Mouse (Mus musculus) stomach, postnatal 0 days (tissue): ENCODE measurements around the gene Fhl3. TPM values are rescaled to one million over a fixed set of nuclear protein-coding genes. Genes with fewer than 3 reads are reported as not detected.

Source experiments
- ATAC-seq: fragments of 200-750 bp; cut with Nextera tagmentation; 2 replicates; pipeline ENCODE4 v1.8.0; 2017; ENCODE audit not compliant: low FRiP score, low TSS enrichment
- DNase-seq: peaks from one replicate; pipeline ENCODE4 v3.0.0-alpha.2; 2016; ENCODE audit warnings: low spot score
- H3K27ac ChIP-seq: fragments of 300-500 bp; sonication (generic); replicated peaks from 2 replicates; pipeline ENCODE4 v1.5.1; 2014; ENCODE audit warnings: mild to moderate bottlenecking, control low read depth
- H3K27me3 ChIP-seq: fragments of 300-500 bp; sonication (generic); 2 replicates; pipeline ENCODE4 v1.6.1; 2014; ENCODE audit warnings: low read length; ENCODE audit not compliant: control insufficient read depth, insufficient read depth
- H3K36me3 ChIP-seq: fragments of 300-500 bp; sonication (generic); 2 replicates; pipeline ENCODE4 v1.6.1; 2014; ENCODE audit warnings: low read length, mixed read lengths; ENCODE audit not compliant: control insufficient read depth, insufficient read depth
- H3K4me1 ChIP-seq: fragments of 300-500 bp; sonication (generic); replicated peaks from 2 replicates; pipeline ENCODE4 v1.6.1; 2014; ENCODE audit warnings: antibody characterized with exemption; ENCODE audit not compliant: control insufficient read depth, insufficient read depth
- H3K4me2 ChIP-seq: fragments of 300-500 bp; sonication (generic); replicated peaks from 2 replicates; pipeline ENCODE4 v1.6.1; 2014; ENCODE audit warnings: low read depth, mild to moderate bottlenecking, control low read depth, moderate library complexity
- H3K4me3 ChIP-seq: fragments of 300-500 bp; sonication (generic); 2 replicates; pipeline ENCODE4 v1.5.1; 2014; ENCODE audit warnings: low read depth, low read length, control low read depth
- H3K9ac ChIP-seq: fragments of 300-500 bp; sonication (generic); 2 replicates; pipeline ENCODE4 v1.6.1; 2014; ENCODE audit warnings: mild to moderate bottlenecking, low read length, control low read depth, mixed read lengths
- H3K9me3 ChIP-seq: fragments of 300-500 bp; sonication (generic); 2 replicates; pipeline ENCODE4 v1.6.1; 2016; ENCODE audit warnings: low read length; ENCODE audit not compliant: control insufficient read depth
- CTCF ChIP-seq: IDR thresholded peaks from 2 replicates; pipeline ENCODE4 v1.5.1; 2016; ENCODE audit warnings: antibody characterized with exemption, low read depth, mild to moderate bottlenecking, moderate library complexity
- EP300 ChIP-seq: optimal IDR thresholded peaks from 2 replicates; pipeline ENCODE3; 2016; ENCODE audit warnings: antibody characterized with exemption
- WGBS: fragments of 180-500 bp; shearing (Covaris S2); extraction: QIAGEN DNeasy Blood & Tissue Kit; methylation state at CpG from one replicate; pipeline ENCODE4 v1.1.7; 2014; 5-methylcytosine and 5-hydroxymethylcytosine counted together
- polyA plus RNA-seq: library from polyadenylated mRNA; unstranded; fragments of >200 nt; fragmentation: Nextera tagmentation; extraction: Ambion mirVana; gene quantifications from 2 replicates; pipeline ENCODE4 v1.2.1, GENCODE M21; 2015

The Fhl3 gene
- polyA plus RNA-seq, 1 experiment from 2014 or later, result 9.0 TPM

GRCm38 (mm10) chr4:124674334-124675032 lies 26.0 kb upstream of the Fhl3 start:
- DNase-seq, result no peak
- no peak for ATAC-seq
- WGBS, result 61% methylated on average over 17 of the region's 17 CpGs

GRCm38 (mm10) chr4:124675037-124675436 lies 25.5 kb upstream of the Fhl3 start:
- WGBS, result 3% methylated on average over 4 of the region's 4 CpGs
- DNase-seq (peak; percentile 66), ATAC-seq (no peak)
- H3K4me1 ChIP-seq, result 0 out of 2 replicates have a peak, but pooled peaks cover 2% of the 10 kb centered on the region
- H3K36me3 ChIP-seq, result peaks cover 22% of the 10 kb centered on the region; the same call in 1 of the 2 replicates
- TF ChIP-seq EP300 (no peak), CTCF (peak; percentile 88)
- H3K4me3 ChIP-seq, result no peak overlapping the region
- 0 out of 2 replicates have a peak, but pooled peaks cover 2% of the 10 kb centered on the region for H3K27me3 ChIP-seq
- H3K27ac ChIP-seq, result no peak overlapping the region
- H3K4me2 ChIP-seq, result no peak overlapping the region
- no peaks in the 10 kb centered on the region for H3K9me3 ChIP-seq
- no peak overlapping the region for H3K9ac ChIP-seq

More at GRCm38 (mm10) chr4:124674334-124675032, 26.0 kb upstream of the Fhl3 start:
- no peak for TF ChIP-seq EP300
- TF ChIP-seq CTCF, result no peak
- Histone ChIP-seq H3K4me1 (0 out of 2 replicates have a peak, but pooled peaks cover 2% of the 10 kb centered on the region), H3K4me3 (no peak overlapping the region), H3K27ac (no peak overlapping the region), H3K4me2 (no peak overlapping the region), H3K9me3 (no peaks in the 10 kb centered on the region), H3K36me3 (peaks cover 17% of the 10 kb centered on the region; the same call in 1 of the 2 replicates), H3K27me3 (0 out of 2 replicates have a peak, but pooled peaks cover 2% of the 10 kb centered on the region), H3K9ac (no peak overlapping the region)

DNA sequence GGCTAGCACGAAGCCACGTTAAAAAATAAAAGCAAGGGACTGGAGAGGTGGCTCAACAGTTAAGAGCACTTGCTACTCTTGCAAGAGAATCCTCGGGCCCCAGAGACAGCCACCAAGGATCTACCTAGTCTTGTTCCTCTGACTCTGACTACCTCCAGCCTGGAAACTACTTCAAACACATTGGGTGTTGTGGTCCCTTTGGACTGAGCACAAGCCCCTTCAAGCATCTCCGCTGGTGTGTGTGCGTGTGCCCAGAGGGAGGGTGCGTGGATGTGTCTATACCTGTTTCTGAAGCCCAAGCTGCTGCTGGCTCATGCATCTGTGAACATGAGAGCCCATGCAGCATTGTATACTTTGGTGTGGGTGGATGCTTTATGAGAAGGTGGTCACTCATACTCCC lies 24.5 kb upstream of the Fhl3 start:
- Histone ChIP-seq H3K4me1 (0 out of 2 replicates have a peak, but pooled peaks cover 2% of the 10 kb centered on the region), H3K9me3 (no peaks in the 10 kb centered on the region), H3K4me3 (no peak overlapping the region), H3K36me3 (peaks cover 26% of the 10 kb centered on the region; the same call in 1 of the 2 replicates), H3K27me3 (0 out of 2 replicates have a peak, but pooled peaks cover 2% of the 10 kb centered on the region), H3K9ac (no peak overlapping the region), H3K27ac (no peak overlapping the region), H3K4me2 (no peak overlapping the region)
- 79% methylated on average over 6 of the region's 6 CpGs for WGBS
- TF ChIP-seq EP300 (no peak), CTCF (no peak)
- DNase-seq (no peak), ATAC-seq (no peak)

DNA sequence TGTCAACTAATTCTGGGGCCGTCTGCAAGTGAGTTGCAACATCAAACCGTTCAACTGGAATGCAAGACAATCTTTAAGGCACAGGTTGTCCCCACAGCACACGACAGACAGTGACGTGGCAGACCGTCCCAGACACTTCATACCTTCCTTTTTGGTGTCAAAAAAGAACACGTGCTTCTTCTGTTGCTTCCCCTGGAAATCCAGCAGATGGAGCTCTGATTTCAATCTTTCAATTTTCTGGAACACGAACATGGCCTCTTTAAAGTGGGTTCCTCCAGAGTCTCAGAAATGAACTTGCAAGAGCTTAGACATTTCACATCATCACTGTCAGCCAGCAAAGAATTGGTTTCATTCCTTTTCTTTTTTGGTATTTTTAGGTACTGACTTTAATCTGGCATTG lies 18.2 kb upstream of the Fhl3 start:
- H3K4me2 ChIP-seq, result no peak overlapping the region
- no peak overlapping the region for H3K9ac ChIP-seq
- H3K27me3 ChIP-seq, result no peaks in the 10 kb centered on the region
- no peak overlapping the region for H3K27ac ChIP-seq
- peaks cover 35% of the 10 kb centered on the region for H3K36me3 ChIP-seq
- TF ChIP-seq EP300 (no peak), CTCF (peak; percentile 77)
- H3K4me3 ChIP-seq, result no peak overlapping the region
- H3K4me1 ChIP-seq, result no peaks in the 10 kb centered on the region
- ATAC-seq (no peak), DNase-seq (no peak)
- H3K9me3 ChIP-seq, result no peaks in the 10 kb centered on the region
- WGBS, result 45% methylated on average over 7 of the region's 7 CpGs

DNA sequence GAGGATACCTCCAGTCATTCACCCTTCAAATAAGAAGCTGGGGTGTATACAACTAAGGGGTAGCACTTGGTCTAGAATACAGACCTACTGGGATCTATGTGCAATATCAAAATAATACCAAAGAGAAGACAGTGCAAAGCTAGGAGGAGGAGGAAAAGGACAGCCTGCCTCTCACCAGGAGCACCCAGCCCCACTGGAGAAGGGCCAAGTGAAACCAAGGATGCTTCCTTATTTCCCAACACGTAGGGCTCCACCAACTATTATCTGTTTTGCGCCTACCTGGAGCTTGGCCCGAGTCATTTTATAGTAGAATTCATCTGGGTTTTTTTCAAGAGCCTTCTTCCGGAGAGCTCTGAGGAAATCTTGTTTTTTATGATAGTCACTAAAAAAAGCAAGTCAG lies 17.0 kb upstream of the Fhl3 start:
- peaks cover 31% of the 10 kb centered on the region for H3K36me3 ChIP-seq
- no peak for DNase-seq
- H3K4me3 ChIP-seq, result no peak overlapping the region

DNA sequence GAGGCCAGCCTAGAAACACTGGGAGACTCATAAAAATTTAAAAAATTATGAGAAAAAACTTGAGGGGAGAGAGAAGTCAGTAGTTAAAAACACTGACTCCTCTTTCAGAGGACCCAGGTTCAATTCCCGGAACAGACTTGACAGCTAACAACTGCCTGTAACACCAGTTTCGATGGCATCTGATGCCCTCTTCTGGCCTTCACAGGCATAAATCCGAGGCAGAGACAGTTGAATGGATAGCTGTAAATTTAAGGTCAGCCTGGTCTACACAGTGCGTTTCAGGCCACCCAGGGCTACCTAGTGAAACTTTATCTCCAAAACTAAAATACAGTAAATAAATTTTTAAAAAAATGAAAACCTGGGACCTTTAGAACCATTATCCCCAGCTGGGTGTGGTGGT lies 15.5 kb upstream of the Fhl3 start:
- ATAC-seq (no peak), DNase-seq (no peak)
- Histone ChIP-seq H3K4me3 (no peak overlapping the region), H3K9me3 (no peaks in the 10 kb centered on the region), H3K36me3 (peaks cover 20% of the 10 kb centered on the region), H3K27me3 (no peaks in the 10 kb centered on the region), H3K9ac (no peak overlapping the region), H3K27ac (no peak overlapping the region), H3K4me2 (no peak overlapping the region), H3K4me1 (no peaks in the 10 kb centered on the region)
- 71% methylated on average over 4 of the region's 4 CpGs for WGBS
- TF ChIP-seq EP300 (no peak), CTCF (peak; percentile 55)

More for the DNA sequence above, 17.0 kb upstream of the Fhl3 start:
- H3K4me1 ChIP-seq, result no peaks in the 10 kb centered on the region
- H3K27ac ChIP-seq, result 0 out of 2 replicates have a peak overlapping the region, but pooled peaks have one; percentile 18
- TF ChIP-seq EP300, result no peak
- TF ChIP-seq CTCF, result no peak
- no peaks in the 10 kb centered on the region for H3K9me3 ChIP-seq
- WGBS, result 81% methylated on average over 4 of the region's 4 CpGs
- H3K4me2 ChIP-seq, result no peak overlapping the region
- H3K9ac ChIP-seq, result no peak overlapping the region
- ATAC-seq, result no peak
- H3K27me3 ChIP-seq, result no peaks in the 10 kb centered on the region
